Mouse (Mus musculus) brain, embryonic 18.5 days (tissue): ENCODE measurements at regions not wholly inside any gene's neighbourhood (a gene's known extent, or its start where the extent isn't known, plus 50 kb on each side); places are given as distances from the start of the nearest gene placed in this dataset.

Experiments
- DNase-seq: peaks from one replicate; pipeline ENCODE4 v3.0.0-alpha.2; 2012; ENCODE audit warnings: low read depth, low spot score

GRCm38 (mm10) chr5:111829891-111830290 lies 96.2 kb downstream of the Gm26897 start:
- DNase-seq = no peak

GRCm38 (mm10) chr5:111835737-111836667 lies 102.3 kb downstream of the Gm26897 start:
- DNase-seq = no peak

GRCm38 (mm10) chr5:111836668-111837234 lies 103.0 kb downstream of the Gm26897 start:
- DNase-seq = no peak

GRCm38 (mm10) chr5:111842461-111842860 lies 108.7 kb downstream of the Gm26897 start:
- DNase-seq = no peak

GRCm38 (mm10) chr5:111843622-111844239 lies 110.0 kb downstream of the Gm26897 start:
- DNase-seq = no peak

GRCm38 (mm10) chr5:111844528-111844927 lies 110.8 kb downstream of the Gm26897 start:
- no peak for DNase-seq

GRCm38 (mm10) chr5:111848917-111849316 lies 115.2 kb downstream of the Gm26897 start:
- no peak for DNase-seq

GRCm38 (mm10) chr5:111852682-111853081 lies 119.0 kb downstream of the Gm26897 start:
- no peak for DNase-seq

GRCm38 (mm10) chr5:111855366-111855765 lies 121.6 kb downstream of the Gm26897 start:
- DNase-seq = no peak

GRCm38 (mm10) chr5:111857200-111857599 lies 123.5 kb downstream of the Gm26897 start:
- no peak for DNase-seq

GRCm38 (mm10) chr5:111860436-111860835 lies 126.7 kb downstream of the Gm26897 start:
- no peak for DNase-seq

- no peak for DNase-seq
These were observed 128.6 kb downstream of the Gm26897 start for GRCm38 (mm10) chr5:111862331-111862730.

- no peak for DNase-seq
These were observed 130.2 kb downstream of the Gm26897 start for GRCm38 (mm10) chr5:111863922-111864321.

- no peak for DNase-seq
These were observed 130.9 kb downstream of the Gm26897 start for GRCm38 (mm10) chr5:111864606-111865005.

GRCm38 (mm10) chr5:111869011-111869410 lies 135.3 kb downstream of the Gm26897 start:
- no peak for DNase-seq

GRCm38 (mm10) chr5:111877165-111877793 lies 143.6 kb downstream of the Gm26897 start:
- DNase-seq = no peak

- DNase-seq = no peak
These were observed 145.3 kb downstream of the Gm26897 start for GRCm38 (mm10) chr5:111879044-111879443.

GRCm38 (mm10) chr5:111880268-111880667 lies 146.5 kb downstream of the Gm26897 start:
- DNase-seq = no peak

- DNase-seq = no peak
These were observed 147.8 kb downstream of the Gm26897 start for GRCm38 (mm10) chr5:111881517-111881916.

GRCm38 (mm10) chr5:111887281-111887680 lies 153.6 kb downstream of the Gm26897 start:
- DNase-seq = no peak

GRCm38 (mm10) chr5:111890800-111891199 lies 157.1 kb downstream of the Gm26897 start:
- DNase-seq = no peak

GRCm38 (mm10) chr5:111891261-111891693 lies 157.6 kb downstream of the Gm26897 start:
- no peak for DNase-seq
